Mouse (Mus musculus) embryonic facial prominence, embryonic 13.5 days (tissue): Measurements from ENCODE around the gene Spice1. TPM values are rescaled to one million over a fixed set of nuclear protein-coding genes. Genes with fewer than 3 reads are reported as not detected.
A peak's percentile ranks its signal among the peaks of the same experiment; 100 is the strongest.

Experiments used
- ATAC-seq: fragments of 200-750 bp; cut with Nextera tagmentation; 2 replicates; pipeline ENCODE4 v1.8.0; 2017; ENCODE audit warnings: low read depth; ENCODE audit not compliant: insufficient number of reproducible peaks, insufficient read depth, low FRiP score, low TSS enrichment
- H3K27ac ChIP-seq: fragments of 300-500 bp; sonication (generic); 2 replicates; pipeline ENCODE4 v1.5.1; 2015; ENCODE audit warnings: moderate library complexity, mild to moderate bottlenecking, inconsistent platforms
- H3K27me3 ChIP-seq: fragments of 300-500 bp; sonication (generic); 2 replicates; pipeline ENCODE4 v1.6.1; 2015; ENCODE audit warnings: mild to moderate bottlenecking, inconsistent platforms
- H3K36me3 ChIP-seq: fragments of 300-500 bp; sonication (generic); 2 replicates; pipeline ENCODE4 v1.6.1; 2015; ENCODE audit warnings: mild to moderate bottlenecking, inconsistent platforms
- H3K4me1 ChIP-seq: fragments of 300-500 bp; sonication (generic); 2 replicates; pipeline ENCODE4 v1.6.1; 2015; ENCODE audit warnings: inconsistent platforms
- H3K4me2 ChIP-seq: fragments of 300-500 bp; sonication (generic); 2 replicates; pipeline ENCODE4 v1.6.1; 2015; ENCODE audit warnings: moderate library complexity, mild to moderate bottlenecking, inconsistent platforms
- H3K4me3 ChIP-seq: fragments of 300-500 bp; sonication (generic); 2 replicates; pipeline ENCODE4 v1.5.1; 2015; ENCODE audit warnings: mild to moderate bottlenecking, inconsistent platforms
- H3K9ac ChIP-seq: fragments of 300-500 bp; sonication (generic); 2 replicates; pipeline ENCODE4 v1.6.1; 2015; ENCODE audit warnings: mild to moderate bottlenecking, inconsistent platforms
- H3K9me3 ChIP-seq: fragments of 300-500 bp; sonication (generic); 2 replicates; pipeline ENCODE4 v1.6.1; 2016; ENCODE audit warnings: inconsistent platforms
- WGBS: fragments of 180-500 bp; shearing (Covaris S2); methylation state at CpG from one replicate; pipeline ENCODE4 v1.1.7; 2015; ENCODE audit warnings: mixed read lengths; 5-methylcytosine and 5-hydroxymethylcytosine counted together
- polyA plus RNA-seq: library from polyadenylated mRNA; unstranded; fragments of >200 nt; fragmentation: Nextera tagmentation; extraction: Ambion mirVana; gene quantifications from 2 replicates; pipeline ENCODE4 v1.2.1, GENCODE M21; 2015

Spice1 gene
- polyA plus RNA-seq, 1 experiment from 2014 or later = 21.0 TPM

- no peak for ATAC-seq
Observed at GRCm38 (mm10) chr16:44381578-44381977, 34.7 kb downstream of the Spice1 start.

DNA sequence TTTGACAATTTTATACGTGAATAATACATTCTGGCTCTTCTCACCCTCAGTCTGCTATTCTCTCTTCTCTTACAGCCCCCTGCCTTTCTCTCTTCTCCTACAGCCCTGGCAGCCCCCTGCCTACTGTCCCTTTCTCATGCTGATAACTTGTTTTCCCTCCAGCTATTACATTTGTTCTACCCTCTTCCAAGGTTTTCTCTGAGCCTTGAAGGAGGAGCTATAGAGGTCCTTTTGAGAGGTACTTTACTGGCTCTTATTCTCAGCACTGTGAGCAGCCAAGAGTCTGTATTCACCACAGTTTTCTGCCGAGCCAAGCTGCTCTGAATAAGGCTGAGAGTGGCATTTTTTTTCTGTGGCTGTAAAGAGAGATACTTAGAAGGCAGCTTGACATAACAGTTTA lies 36.6 kb downstream of the Spice1 start:
- no peak overlapping the region for H3K4me2 ChIP-seq

More at GRCm38 (mm10) chr16:44381578-44381977, 34.7 kb downstream of the Spice1 start:
- H3K4me2 ChIP-seq = no peak overlapping the region
- no peak overlapping the region for H3K9ac ChIP-seq
- H3K4me1 ChIP-seq = peaks cover 12% of the 10 kb centered on the region; the same call in 1 of the 2 replicates
- 26% methylated on average over 5 of the region's 5 CpGs for WGBS
- no peaks in the 10 kb centered on the region for H3K9me3 ChIP-seq
- peaks cover 38% of the 10 kb centered on the region for H3K36me3 ChIP-seq
- H3K27ac ChIP-seq = no peak overlapping the region
- H3K4me3 ChIP-seq = no peak overlapping the region
- H3K27me3 ChIP-seq = no peaks in the 10 kb centered on the region

GRCm38 (mm10) chr16:44384251-44384650 lies 37.3 kb downstream of the Spice1 start:
- Histone ChIP-seq H3K4me2 (no peak overlapping the region), H3K27ac (no peak overlapping the region), H3K36me3 (peaks cover 31% of the 10 kb centered on the region), H3K9me3 (no peaks in the 10 kb centered on the region), H3K4me1 (peaks cover 12% of the 10 kb centered on the region; the same call in 1 of the 2 replicates), H3K9ac (no peak overlapping the region), H3K27me3 (no peaks in the 10 kb centered on the region), H3K4me3 (no peak overlapping the region)
- WGBS = 97% methylated on average over 1 of the region's 1 CpGs
- no peak for ATAC-seq

More for the DNA sequence above, 36.6 kb downstream of the Spice1 start:
- 42% methylated on average over 2 of the region's 2 CpGs for WGBS
- Histone ChIP-seq H3K4me1 (peaks cover 12% of the 10 kb centered on the region; the same call in 1 of the 2 replicates), H3K36me3 (peaks cover 31% of the 10 kb centered on the region), H3K9ac (no peak overlapping the region), H3K27me3 (no peaks in the 10 kb centered on the region), H3K27ac (no peak overlapping the region), H3K9me3 (no peaks in the 10 kb centered on the region), H3K4me3 (no peak overlapping the region)
- no peak for ATAC-seq

DNA sequence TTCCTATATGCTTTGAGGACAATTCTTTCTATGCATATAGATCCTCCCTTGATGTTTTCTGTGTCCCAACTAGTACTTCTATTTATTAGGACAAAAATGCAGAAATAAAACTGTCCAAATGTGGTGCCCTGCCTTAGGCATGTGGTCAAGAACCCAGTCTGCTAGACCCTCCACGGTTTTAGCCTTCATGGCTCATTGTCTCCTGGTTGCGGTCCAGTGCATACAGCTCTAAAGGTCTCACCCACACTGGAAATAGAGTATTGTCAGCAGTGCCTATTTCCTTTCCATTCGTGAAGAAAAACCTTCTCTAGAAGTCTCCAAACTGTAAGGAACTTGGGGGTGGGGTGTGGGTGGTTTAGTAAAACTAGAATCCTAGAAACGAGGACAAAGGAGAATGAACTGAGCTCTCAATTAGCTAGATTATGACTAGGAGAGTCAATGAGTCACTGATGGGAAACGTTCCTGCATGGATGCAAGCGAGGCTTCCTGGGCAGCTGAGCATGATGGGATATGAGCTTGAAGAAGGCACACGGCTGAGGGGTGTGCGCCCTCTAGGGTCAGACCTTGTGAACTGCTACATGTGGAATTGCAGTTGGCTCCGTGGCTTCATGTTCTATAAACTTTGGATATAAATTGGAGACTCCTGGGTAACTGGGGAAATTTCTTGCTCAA lies 45.1 kb downstream of the Spice1 start:
- peaks cover 10% of the 10 kb centered on the region for H3K4me1 ChIP-seq
- WGBS = 42% methylated on average over 9 of the region's 9 CpGs
- H3K36me3 ChIP-seq = peaks cover 22% of the 10 kb centered on the region; the same call in 1 of the 2 replicates
- no peak overlapping the region for H3K9ac ChIP-seq
- H3K9me3 ChIP-seq = peaks cover 6% of the 10 kb centered on the region; the same call in 1 of the 2 replicates
- no peak overlapping the region for H3K27ac ChIP-seq
- ATAC-seq = no peak
- no peaks in the 10 kb centered on the region for H3K27me3 ChIP-seq
- no peak overlapping the region for H3K4me3 ChIP-seq
- H3K4me2 ChIP-seq = no peak overlapping the region

DNA sequence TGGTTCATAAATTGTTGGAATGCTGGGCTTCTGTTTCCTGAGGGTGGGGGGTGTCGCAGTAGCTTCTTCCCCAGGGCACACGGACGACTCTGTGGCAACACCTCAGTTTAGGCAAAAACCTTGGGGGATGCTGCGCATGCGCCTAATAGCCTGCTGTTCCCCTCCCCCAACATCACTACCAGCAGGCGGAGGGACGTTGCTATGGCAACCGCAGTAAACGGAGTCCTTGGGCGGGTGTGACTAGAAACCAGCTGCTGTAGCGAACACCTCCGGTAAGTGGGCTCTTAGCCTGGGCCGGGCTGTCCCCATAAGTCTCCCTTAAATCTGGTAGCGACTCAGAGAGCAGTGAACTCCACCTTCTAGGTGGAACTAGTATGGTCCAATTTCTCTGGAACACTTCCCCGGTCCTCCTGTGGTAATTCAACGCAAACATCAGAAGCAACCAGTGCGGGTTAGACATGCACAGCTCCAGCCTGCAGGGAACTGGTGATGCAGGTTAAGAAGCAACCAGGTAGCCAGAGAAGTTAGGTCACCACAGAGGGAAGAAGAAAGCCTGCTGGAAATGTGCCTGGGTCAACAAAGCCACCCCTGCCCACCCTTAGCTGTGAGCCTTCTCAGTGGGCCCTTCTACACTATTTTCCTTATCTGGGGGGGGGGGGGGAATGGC lies 47.8 kb downstream of the Spice1 start, which contains the start of gene Cfap44:
TSS of gene Cfap44 (plus strand) at position 220 of the 667 bp plus-strand sequence.
- Histone ChIP-seq H3K4me3 (peak within 1 kb of the TSS; percentile 35), H3K4me2 (peak within 1 kb of the TSS; percentile 64), H3K36me3 (peaks cover 6% of the 10 kb centered on the region; the same call in 1 of the 2 replicates), H3K9me3 (peaks cover 6% of the 10 kb centered on the region; the same call in 1 of the 2 replicates), H3K27me3 (no peaks in the 10 kb centered on the region), H3K4me1 (peaks cover 10% of the 10 kb centered on the region), H3K27ac (no peak within 1 kb of the TSS), H3K9ac (peak within 1 kb of the TSS; percentile 44)
- WGBS = 1% methylated on average over 17 of the region's 17 CpGs
- peak; percentile 80 for ATAC-seq

DNA sequence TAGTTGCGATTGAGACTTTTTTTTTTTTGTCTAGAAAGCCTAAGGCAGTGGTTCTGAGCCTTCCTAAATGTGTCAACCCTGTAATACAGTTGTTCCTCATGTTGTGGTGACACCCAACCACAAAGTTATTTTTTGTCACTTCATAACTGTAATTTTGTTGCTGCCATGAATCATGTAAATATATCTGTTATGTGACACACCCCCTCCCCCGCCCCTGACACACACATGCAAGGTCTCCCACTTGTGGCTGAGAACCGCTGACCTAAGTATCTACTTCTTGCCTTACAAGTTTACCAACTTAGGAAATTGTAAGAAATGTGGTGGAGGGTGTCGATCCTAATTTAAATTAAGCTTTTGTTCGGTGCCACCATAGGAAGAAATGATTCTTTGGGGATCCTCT lies 58.0 kb downstream of the Spice1 start:
- no peaks in the 10 kb centered on the region for H3K27me3 ChIP-seq
- no peaks in the 10 kb centered on the region for H3K4me1 ChIP-seq
- no peak overlapping the region for H3K9ac ChIP-seq
- no peak overlapping the region for H3K27ac ChIP-seq
- H3K9me3 ChIP-seq = no peaks in the 10 kb centered on the region
- WGBS = 95% methylated on average over 5 of the region's 5 CpGs
- H3K36me3 ChIP-seq = no peaks in the 10 kb centered on the region
- H3K4me2 ChIP-seq = no peak overlapping the region
- H3K4me3 ChIP-seq = no peak overlapping the region
- ATAC-seq = no peak

GRCm38 (mm10) chr16:44407211-44407610 lies 60.3 kb downstream of the Spice1 start:
- Histone ChIP-seq H3K4me2 (no peak overlapping the region), H3K27me3 (no peaks in the 10 kb centered on the region), H3K36me3 (no peaks in the 10 kb centered on the region), H3K9me3 (no peaks in the 10 kb centered on the region), H3K27ac (no peak overlapping the region), H3K4me3 (no peak overlapping the region), H3K4me1 (no peaks in the 10 kb centered on the region), H3K9ac (no peak overlapping the region)
- WGBS = 83% methylated on average over 5 of the region's 5 CpGs
- no peak for ATAC-seq

DNA sequence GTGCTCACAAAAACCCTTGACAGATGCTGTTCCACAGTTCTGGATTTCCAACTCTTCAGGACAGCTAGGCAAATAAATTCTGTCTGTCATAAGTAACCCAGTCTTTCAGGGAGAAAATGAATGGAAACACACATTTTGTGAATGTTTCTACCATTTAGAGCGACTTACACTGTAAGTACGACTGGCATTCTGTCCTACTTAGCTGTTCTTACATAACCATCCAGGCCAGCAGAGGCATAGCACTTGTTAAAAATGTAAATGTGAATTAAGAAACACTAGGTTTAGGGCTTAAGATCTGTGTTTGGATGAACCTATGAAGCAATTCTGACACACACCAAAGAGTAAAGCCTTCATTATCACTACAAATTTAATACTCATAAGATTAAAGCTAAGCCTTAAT lies 61.4 kb downstream of the Spice1 start:
- Histone ChIP-seq H3K9ac (no peak overlapping the region), H3K36me3 (no peaks in the 10 kb centered on the region), H3K4me3 (no peak overlapping the region), H3K4me2 (no peak overlapping the region), H3K4me1 (no peaks in the 10 kb centered on the region), H3K27me3 (no peaks in the 10 kb centered on the region), H3K9me3 (no peaks in the 10 kb centered on the region), H3K27ac (no peak overlapping the region)
- 89% methylated on average over 2 of the region's 2 CpGs for WGBS
- no peak for ATAC-seq

DNA sequence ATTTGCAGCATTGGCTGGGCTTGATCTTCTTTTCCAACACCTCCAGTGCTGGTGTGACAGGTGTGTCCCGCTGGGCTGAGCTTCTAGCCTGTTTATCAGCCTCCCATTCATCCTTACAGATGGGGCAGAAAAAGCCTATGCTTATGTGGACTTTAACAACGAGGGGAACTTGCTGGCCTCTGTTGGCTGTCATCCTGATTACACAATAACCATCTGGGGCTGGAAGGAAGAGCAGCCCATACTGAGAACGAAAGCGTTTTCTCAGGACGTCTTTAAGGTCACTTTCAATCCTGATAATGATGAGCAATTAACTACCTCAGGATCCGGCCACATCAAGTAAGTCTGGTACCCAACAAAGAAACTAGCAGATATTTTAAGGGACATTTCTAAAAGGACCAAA lies 63.3 kb downstream of the Spice1 start:
- Histone ChIP-seq H3K27ac (no peak overlapping the region), H3K4me3 (no peak overlapping the region), H3K4me1 (no peaks in the 10 kb centered on the region), H3K9me3 (no peaks in the 10 kb centered on the region), H3K36me3 (no peaks in the 10 kb centered on the region), H3K27me3 (no peaks in the 10 kb centered on the region), H3K4me2 (no peak overlapping the region), H3K9ac (no peak overlapping the region)
- no peak for ATAC-seq
- 64% methylated on average over 6 of the region's 6 CpGs for WGBS

DNA sequence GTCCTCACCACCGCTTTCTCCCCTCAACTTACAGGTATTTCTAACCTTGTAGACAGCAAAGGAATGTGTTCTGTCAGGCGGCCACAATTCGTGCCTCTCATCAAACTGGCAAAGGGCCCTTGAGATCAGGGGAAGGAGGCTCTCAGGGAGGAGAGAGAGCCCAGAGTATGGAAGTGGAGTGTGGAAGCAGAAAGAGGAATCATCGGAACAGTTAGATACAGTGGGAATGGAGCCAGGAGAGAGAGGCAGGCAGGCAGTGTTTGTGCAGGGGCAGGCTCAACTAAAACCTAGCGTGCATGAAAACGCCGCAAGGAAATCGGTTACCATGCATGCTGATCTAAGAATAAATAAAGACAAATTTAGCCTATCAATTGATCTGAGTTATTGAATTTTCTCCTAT lies 70.7 kb downstream of the Spice1 start:
- 58% methylated on average over 8 of the region's 8 CpGs for WGBS
- Histone ChIP-seq H3K9me3 (no peaks in the 10 kb centered on the region), H3K36me3 (no peaks in the 10 kb centered on the region), H3K4me3 (no peak overlapping the region), H3K4me2 (no peak overlapping the region), H3K27ac (no peak overlapping the region; the same call in 1 of the 2 replicates), H3K9ac (no peak overlapping the region), H3K27me3 (no peaks in the 10 kb centered on the region), H3K4me1 (0 out of 2 replicates have a peak, but pooled peaks cover 4% of the 10 kb centered on the region)
- no peak for ATAC-seq

DNA sequence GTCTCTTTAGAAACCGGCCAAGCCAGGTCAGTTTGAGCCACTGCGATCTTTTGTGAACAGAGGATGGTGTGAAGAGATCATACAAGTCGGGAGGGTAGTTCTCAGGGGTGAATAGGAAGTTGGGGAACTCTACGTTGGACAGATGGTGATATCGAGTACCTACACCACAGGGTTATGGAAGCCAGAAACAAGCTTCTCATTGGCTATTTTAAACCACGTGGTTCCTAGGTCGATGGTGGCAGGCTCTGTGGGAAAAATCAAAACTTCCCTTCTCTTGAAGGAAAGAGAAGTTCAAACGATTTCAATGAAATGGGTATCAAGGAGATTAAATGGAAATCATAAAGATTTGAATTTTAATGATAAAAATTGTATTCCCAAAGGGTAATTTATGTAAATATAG lies 74.8 kb downstream of the Spice1 start:
- ATAC-seq = no peak
- no peak overlapping the region for H3K27ac ChIP-seq
- H3K36me3 ChIP-seq = no peaks in the 10 kb centered on the region

GRCm38 (mm10) chr16:44423499-44423898 lies 76.6 kb downstream of the Spice1 start:
- Histone ChIP-seq H3K9me3 (no peaks in the 10 kb centered on the region), H3K27me3 (no peaks in the 10 kb centered on the region), H3K4me3 (no peak overlapping the region), H3K9ac (no peak overlapping the region), H3K4me2 (no peak overlapping the region), H3K36me3 (no peaks in the 10 kb centered on the region), H3K27ac (no peak overlapping the region), H3K4me1 (no peaks in the 10 kb centered on the region)
- 46% methylated on average over 3 of the region's 3 CpGs for WGBS
- no peak for ATAC-seq

More for the DNA sequence above, 74.8 kb downstream of the Spice1 start:
- Histone ChIP-seq H3K4me2 (no peak overlapping the region), H3K9me3 (no peaks in the 10 kb centered on the region), H3K4me3 (no peak overlapping the region), H3K27me3 (no peaks in the 10 kb centered on the region), H3K4me1 (0 out of 2 replicates have a peak, but pooled peaks cover 4% of the 10 kb centered on the region), H3K9ac (no peak overlapping the region)
- WGBS = 80% methylated on average over 8 of the region's 8 CpGs
